Mouse (Mus musculus): ENCODE results near the gene Gm10031.
"Not testable (repeated sequence)": the region's sequence is repeated elsewhere in the genome, so short reads cannot be mapped to it uniquely, and the experiment has no call there.

Gene Gm10031
- long read RNA-seq, experiment 1, partial matches to known transcripts, result 0 of 3 reads
- long read RNA-seq, experiment 1, other reads (novel, unspliced or antisense), result 0 of 3 reads
- long read RNA-seq, experiment 2, transcript Gm10031-201 (1 exons, 2,653 nt), result major isoform, 10 of 10 reads
- long read RNA-seq, experiment 2, partial matches to known transcripts, result 0 of 10 reads
- long read RNA-seq, experiment 2, other reads (novel, unspliced or antisense), result 0 of 10 reads

DNA sequence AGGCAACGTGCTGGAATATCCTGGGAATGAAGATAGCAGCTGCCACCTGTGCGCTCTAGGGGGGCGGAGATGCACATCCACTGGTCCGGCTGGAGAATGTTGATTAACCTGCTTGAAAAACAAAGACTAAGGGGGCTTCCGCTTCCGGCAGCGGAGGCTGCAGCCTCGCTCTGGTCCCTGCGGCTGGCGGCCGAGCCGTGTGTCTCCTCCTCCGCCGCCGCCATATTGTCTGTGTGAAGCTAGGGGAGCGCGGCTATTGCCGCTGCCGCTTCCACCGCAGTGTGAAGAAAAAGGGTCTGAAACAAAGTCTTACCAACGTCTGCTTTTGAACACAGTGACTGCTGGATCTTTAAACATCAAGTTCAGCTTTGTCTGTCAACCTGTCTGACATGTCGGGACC is at the start of gene Gm10031:
Gene Gm10031, plus strand, starts transcription at position 171 of the 400 bp plus-strand sequence.
- intact Hi-C loops (cut with DNase I), result not testable (repeated sequence)

DNA sequence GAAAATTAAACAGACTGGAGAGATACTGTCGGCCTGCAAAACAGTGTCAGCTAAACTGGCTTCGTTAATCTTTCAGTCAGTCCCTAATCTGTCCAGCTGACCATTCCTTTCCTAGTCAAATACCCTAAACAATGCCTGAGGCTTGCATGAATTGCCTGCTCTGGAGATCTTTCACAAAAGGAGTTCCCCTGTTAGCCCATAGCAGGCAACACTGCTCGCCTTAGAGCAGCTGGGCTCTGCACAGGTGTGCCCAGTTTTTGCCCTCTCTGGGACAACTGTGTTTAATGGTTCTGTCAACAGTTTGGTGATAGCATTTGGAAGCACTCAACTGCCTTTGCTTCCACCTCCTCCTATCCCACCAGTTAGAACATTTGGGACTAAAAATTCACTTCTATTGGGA is 49.0 kb upstream of the Gm10031 start:
- intact Hi-C loops (cut with DNase I), result loop anchor here (5.0 kb wide), 1 partner anchor 53 kb away; the partner anchor contains the start of gene Axdnd1

DNA sequence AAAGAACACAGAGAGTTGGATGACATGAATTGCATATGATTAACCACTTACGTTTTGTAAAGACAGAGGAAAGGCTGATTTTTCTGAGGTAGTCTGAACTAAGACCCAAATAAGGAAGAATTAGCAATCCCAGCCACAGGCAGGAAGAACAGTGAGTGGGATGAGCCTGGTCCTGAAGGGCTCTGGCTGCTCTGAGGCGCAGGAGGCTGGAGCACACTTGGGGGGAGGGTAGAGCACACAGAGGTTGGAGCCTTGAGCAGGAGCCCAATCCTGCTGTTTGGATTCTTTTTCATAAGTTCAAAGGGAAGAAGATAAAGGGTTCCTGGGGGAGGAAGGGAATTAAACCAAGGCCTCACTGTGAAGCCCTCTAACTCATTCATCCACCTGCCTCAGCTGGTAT is 47.8 kb upstream of the Gm10031 start:
- intact Hi-C loops (cut with DNase I), result no loop called here

DNA sequence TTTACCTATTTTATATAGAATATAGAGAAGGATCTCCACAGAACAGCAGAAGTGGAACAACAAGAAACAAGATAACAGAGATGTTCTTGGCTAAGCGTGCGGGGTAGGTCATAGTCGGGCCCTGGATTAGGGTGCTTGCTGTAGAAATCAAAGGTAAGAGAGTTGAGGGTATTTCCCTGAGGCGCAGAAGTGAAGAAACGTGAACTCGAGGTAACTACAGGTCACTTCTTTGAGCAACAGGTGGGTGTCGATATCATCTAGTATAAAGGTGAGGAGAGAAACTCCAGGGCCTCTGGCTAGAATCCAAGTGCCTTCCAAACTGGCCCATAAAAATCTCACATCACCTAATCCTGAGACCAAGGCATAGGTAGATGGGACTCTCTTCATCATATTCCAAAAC is 47.3 kb upstream of the Gm10031 start:
- intact Hi-C loops (cut with DNase I), result no loop called here

DNA sequence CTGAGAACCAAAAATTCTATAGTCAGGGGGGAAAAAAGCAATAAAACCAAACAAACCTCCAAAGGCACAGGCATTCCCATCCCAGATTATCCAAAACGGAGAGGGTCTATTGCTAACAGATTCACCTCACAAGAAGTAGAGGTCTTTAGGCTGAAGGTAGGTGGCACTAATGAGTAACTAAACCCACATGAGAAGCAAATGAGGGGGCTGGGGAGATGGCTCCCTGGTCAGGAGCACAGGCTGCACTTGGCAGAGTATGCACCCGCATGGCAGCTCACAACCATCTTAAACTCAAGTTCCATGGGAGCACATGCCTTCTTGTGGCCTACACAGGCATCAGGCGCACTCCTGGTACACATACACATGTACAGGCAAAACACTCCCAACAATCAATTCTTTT is 42.0 kb upstream of the Gm10031 start:
- intact Hi-C loops (cut with DNase I), result no loop called here

DNA sequence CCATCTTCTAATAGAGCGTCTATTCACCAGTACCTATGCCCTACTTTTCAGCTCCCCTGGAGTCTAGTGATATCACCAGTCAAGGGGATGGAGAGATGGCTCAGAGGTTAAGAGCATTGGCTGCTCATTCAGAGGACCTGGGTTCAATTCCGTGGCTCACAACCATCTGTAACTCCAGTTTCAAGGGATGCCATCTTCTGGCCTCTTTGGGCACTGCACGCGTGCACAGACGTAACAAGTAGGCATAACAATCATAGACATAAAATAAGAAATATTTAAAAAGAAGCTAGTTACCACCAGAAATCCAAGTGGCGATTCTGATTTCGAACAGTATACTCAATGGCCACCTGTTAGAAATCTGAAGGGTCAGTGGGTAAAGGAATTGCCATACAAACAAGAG is 36.3 kb upstream of the Gm10031 start:
- intact Hi-C loops (cut with DNase I), result no loop called here

DNA sequence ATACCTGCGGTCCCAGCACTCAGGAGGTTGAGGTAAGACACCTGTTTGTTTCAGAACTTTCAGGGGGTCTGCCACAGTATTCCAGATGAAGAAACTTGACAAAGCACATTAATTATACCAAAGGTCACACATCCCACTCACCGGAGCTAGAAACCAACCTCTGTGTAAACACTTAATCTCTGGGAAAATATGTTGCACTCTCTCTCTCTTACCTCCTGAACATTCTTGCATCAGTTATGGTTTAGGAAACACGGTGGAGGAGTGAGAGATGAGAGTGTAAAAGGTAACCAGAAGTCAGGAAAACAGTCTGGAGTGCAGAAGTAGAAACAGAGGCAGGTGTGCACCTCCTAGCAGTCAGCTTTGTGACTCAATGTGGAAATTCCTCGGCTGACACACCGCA is 35.8 kb upstream of the Gm10031 start:
- intact Hi-C loops (cut with DNase I), result no loop called here

DNA sequence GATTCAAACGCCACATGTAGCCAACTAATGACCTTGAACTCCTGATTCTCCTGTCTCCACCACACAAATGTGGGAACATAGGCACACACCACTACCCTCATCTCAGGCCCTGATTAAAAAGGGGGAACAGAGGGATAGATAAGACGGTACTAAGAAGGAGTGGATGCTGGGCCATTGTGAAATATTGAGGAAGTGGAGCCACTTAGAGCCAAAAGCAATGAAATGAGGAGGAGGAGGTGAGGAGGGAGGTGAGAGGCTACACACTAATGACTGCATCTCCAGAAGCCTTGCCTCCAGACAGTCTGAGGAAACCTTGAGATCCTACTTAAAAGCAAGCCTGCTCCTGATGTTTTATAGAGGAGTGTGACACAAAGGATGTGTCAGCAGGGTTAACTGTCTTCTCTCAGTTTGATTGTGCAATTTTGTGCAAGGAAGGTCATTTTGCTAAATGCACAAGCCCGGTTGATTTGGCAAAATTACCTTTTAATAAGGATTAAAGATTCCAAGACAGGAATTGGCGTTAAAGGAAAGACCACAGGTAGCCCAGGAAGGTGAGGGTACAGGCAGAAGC is 32.5 kb upstream of the Gm10031 start:
- intact Hi-C loops (cut with DNase I), result no loop called here

DNA sequence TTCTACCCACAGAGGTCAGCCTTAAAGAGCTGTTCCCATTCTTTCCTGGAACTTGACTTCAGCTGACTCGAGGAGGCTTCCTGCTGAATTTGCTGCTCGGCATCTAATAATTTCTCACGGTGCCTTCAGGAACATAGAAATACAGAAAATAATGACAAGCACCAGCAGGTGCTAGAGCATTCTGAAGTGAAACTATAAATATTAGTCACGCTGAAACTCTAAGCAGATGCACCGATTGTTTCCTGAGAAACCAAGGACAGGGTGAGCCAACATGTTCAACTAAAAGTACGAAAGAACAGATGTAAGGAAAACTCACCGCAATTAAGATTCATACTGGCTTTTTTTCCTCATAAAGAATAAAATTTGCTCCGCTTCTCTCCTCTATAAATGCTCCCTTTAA is 28.8 kb upstream of the Gm10031 start:
- intact Hi-C loops (cut with DNase I), result no loop called here

DNA sequence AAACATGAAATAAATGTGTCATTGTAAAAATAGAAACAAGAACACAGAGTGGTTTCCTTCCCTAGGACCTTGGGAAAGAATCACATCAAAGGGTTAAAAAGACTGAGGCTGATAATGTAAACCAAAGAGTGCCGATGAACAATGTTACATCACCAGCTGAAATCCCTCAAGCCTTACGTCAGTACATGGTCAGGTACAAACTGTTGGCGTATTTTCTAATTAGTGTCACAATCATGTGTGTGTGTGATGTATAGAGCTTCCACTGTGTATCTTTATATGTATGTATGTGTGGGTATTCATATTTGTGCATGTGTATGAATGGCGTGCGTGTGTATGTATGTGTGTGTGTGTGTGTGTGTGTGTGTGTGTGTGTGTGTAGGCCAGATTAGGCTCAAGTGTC is 26.9 kb upstream of the Gm10031 start:
- intact Hi-C loops (cut with DNase I), result no loop called here

DNA sequence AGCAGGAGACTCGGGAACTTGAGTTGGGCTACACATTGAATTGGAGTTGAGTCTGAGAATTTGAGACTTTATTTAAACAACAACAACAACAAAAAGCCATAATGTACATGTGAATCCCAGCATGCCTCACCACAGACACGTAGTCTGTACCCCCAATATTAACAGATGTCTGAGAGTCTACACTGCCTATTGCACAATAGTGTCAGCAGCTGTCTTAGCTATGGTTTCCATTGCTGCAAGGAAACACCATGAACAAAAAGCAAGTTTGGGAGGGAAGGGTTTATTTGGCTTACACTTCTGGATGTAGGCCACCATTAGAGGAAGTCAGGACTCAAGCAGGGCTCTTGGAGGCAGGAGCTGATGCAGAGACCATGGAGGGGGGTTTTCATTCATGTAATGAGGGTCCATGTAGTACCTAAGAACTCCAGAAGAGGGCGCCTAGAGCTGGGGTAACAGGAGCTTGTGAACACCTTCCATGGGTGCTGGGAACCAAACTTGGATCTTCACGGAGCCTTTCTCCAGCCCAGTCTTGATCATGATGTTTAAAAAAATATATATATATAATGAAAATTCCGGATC is 18.8 kb upstream of the Gm10031 start:
- intact Hi-C loops (cut with DNase I), result no loop called here

DNA sequence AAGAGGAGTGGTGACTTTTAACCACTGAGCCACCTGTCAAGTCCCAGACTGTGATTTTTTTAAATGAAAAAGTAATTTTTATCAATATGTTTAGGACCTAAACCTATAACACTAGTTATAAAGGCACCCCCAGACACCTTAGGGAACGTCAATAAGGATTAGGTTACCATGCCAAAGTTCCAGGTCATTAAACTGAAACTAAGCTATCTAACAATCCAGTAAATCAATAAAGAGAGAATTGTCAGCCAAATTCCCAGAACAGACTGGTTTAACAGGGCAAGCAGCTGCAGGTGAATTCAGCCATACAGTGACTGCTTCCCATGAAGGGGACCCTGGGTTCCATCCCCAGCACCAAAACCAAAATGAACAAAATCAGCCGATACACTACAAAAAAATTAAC is 17.9 kb upstream of the Gm10031 start:
- intact Hi-C loops (cut with DNase I), result no loop called here

DNA sequence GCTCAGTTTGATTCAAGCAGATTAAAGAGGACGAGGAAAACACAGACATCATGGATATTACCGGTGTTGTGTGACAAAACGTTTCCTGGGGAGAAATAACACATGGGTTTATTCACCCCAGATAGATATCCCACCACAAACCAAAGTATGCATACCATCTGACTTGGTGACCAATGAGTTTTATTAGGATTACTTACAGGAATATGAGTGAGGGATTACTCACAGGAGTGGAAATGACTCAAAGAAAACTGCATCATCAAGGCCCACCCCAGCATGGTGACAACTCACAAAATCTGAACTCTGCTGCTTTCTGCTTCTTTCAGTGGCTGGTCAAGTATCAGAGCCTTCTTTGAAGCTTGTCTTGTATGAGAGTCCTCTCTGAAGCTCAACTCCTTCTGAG is 16.1 kb upstream of the Gm10031 start:
- intact Hi-C loops (cut with DNase I), result no loop called here

DNA sequence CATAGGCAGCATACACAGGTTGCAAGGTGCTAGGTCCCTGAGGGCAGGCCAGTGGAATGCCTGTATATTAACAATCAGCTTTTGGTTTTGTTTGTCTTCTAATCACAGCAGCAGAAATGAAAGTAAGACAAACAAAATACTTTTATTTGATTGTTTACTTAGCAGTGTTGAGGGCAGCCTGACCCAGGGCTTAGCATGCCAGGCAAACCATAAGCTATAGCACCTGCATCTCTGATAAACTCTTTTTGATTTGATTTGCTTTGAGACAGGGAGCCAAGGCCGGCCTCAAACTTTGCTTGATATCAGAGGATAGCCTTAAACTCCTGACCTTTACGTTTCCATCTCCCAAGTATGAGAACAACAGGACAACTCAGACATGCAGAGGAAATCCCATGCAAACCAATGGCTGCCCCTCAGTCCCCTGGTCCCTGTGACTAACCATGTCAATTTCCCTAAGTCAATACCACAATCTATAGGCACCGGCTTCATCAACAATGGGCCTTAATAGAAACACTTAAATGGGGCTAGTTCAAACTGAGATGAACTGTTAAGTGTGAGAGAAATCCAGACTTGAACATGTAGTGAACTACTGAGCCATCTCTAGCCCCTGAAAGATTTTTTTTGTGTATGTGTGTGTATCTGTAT is 3.6 kb upstream of the Gm10031 start:
- intact Hi-C loops (cut with DNase I), result no loop called here

DNA sequence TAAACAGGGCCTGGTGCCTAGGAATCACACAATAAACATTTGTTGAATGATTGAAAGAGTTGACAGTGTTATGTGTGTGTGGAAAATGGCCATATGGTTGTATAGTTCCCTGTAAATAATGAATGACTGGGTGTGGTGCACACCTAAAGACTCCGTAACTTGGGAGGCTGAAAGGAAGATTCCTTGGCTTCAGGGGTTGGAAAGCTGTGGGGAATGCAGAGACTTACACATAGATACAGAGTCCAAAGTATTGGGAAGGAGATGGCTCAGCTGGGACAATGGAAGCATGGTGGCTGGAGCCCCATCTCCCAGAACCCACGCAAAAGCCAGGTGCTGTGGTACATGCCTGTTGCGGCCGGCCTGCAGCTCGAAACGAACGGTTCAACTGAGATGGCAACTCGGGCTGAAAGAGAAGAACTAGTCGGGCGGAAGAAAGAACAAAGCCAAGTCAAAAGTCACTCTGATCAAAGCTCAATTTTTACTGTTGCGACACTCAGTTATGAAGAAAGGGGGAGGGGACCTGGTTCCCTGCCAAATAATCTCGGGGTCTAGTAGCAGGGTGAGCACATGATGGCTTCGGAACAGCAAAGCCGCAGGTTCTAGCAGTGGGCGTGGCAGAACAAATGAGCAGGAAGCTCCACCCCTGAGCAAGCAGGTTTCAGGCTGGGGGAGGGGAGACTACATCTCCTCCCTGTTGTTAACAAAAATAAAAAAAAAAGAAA is 1.9 kb upstream of the Gm10031 start:
- intact Hi-C loops (cut with DNase I), result no loop called here

DNA sequence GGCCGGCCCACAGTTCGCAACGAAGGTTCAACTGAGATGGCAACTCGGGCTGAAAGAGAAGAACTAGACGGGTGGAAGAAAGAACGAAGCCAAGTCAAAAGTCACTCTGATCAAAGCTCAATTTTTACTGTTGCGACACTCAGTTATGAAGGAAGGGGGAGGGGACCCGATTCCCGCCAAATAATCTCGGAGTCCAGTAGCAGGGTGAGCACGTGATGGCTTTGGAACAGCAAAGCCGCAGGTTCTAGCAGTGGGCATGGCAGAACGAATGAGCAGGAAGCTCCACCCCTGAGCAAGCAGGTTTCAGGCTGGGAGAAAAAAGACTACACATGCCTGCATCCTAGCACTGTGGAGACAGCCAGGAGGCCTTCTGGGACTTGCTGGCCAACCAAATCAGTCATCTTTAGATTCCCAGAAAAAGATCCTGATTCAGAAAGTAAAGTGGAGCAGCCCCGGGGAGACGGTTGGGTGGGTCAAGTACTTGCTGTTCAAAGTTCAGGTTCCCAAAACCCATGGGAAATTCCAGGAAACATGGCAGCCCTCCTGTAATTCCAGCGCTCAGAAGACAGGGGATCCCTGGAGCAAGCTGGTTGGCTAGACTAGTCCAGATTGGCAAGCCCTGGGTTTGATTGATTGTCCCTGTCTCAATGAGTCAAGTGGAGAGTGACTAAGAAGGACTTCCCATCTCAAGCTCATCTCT is 8.8 kb downstream of the Gm10031 start:
- intact Hi-C loops (cut with DNase I), result not testable (repeated sequence)

DNA sequence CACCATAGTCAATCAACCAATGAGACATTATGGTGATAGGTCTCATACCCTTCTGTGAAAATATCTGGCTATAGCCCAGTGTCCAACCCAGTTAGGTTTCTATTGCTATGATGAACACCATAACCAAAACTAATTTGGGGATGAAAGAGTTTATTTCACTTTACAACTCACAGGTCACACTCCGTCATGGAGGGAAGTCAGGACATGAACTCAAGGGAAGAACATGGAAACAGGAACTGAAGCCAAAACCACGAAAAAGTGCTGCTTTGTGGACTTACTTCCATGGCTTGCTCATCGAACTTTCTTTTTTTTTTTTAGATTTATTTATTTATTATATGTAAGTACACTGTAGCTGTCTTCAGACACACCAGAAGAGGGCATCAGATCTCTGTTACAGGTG is 9.7 kb downstream of the Gm10031 start:
- intact Hi-C loops (cut with DNase I), result no loop called here

DNA sequence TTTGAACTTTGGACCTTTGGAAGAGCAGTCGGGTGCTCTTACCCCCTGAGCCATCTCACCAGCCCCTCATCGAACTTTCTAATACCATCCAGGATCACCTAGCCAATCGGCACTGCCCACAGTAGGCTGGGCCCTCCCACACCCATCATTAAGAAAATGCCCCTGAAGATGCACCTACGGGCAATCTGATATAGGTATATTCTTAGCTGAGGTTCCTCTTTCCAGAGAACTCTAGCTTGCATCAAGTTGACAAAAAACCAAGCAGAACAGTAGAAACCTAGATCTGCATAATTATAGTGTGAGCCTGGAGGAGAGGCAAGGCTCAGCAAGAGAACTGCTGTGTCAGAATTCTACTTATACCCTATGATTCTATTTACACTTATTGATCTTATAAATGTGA is 10.1 kb downstream of the Gm10031 start:
- intact Hi-C loops (cut with DNase I), result no loop called here

DNA sequence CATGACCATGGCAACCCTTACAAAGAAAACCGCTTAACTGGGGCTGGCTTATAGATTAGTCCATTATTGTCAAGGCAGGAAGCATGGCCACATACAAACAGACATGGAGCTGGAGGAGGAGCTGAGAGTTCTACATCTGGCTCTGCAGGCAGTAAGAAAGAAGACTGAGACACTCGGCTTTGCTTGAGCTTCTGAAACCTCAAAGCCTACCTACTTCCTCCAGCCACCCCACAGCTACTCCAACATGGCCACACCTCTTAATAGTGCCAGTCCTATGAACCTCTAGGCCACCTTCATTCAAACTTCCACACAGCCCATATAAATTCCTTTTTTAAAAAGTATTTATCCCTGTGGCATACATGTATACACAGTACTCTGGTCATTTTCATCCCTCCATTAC is 13.2 kb downstream of the Gm10031 start:
- intact Hi-C loops (cut with DNase I), result loop anchor here (5.0 kb wide), 2 partner anchors 70 to 95 kb away; no protein-coding TSS in a partner anchor

DNA sequence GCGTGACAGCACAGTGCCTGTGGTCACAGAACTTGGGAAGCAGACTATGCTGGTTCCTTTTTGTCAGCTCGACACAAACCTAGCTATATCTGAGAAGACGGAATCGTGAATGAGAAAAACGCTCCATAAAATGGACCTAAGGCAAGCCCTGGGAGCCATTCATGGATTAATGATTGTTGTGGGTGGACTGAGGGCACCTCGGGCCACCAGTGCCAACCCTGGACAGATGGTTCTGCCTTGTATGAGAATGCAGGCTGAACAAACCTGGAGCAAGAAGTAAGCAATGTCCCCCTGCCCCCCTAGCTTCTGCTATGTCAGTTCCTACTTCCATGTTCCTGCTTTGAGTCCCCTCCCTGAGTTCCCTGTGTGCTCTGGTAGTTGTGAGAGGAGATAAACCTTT is 13.9 kb downstream of the Gm10031 start:
- intact Hi-C loops (cut with DNase I), result loop anchor here (5.0 kb wide), 2 partner anchors 70 to 95 kb away; no protein-coding TSS in a partner anchor

DNA sequence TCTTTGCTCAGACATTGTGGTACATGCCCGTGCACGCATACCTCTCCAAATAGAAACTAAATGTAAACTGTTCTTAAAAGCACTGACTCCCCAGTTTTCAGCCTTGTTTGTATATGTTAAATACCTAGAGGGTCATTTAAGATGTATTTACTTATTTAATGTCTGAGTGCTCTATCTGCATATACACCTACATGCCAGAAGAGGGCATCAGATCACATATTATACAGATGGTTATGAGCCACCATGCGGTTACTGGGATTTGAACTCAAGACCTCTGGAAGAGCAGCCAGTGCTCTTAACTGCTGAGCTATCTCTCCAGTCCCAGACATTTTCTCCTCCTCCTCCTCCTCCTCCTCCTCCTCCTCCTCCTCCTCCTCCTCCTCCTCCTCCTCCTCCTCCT is 14.6 kb downstream of the Gm10031 start:
- intact Hi-C loops (cut with DNase I), result loop anchor here (5.0 kb wide), 2 partner anchors 71 to 94 kb away; no protein-coding TSS in a partner anchor
